Mouse (Mus musculus) ES-E14 (cell line): ENCODE data around the gene Selenok.

ENCODE experiments used
- MAFK ChIP-seq: IDR thresholded peaks from 2 replicates; pipeline ENCODE4 v1.6.1; 2014; ENCODE audit warnings: mild to moderate bottlenecking, low read depth, low read length, inconsistent platforms; ENCODE audit not compliant: insufficient read depth
- ZC3H11A ChIP-seq: IDR thresholded peaks from 2 replicates; pipeline ENCODE4 v1.6.1; 2012; ENCODE audit warnings: low read depth, mild to moderate bottlenecking, inconsistent platforms, low read length, borderline replicate concordance

DNA sequence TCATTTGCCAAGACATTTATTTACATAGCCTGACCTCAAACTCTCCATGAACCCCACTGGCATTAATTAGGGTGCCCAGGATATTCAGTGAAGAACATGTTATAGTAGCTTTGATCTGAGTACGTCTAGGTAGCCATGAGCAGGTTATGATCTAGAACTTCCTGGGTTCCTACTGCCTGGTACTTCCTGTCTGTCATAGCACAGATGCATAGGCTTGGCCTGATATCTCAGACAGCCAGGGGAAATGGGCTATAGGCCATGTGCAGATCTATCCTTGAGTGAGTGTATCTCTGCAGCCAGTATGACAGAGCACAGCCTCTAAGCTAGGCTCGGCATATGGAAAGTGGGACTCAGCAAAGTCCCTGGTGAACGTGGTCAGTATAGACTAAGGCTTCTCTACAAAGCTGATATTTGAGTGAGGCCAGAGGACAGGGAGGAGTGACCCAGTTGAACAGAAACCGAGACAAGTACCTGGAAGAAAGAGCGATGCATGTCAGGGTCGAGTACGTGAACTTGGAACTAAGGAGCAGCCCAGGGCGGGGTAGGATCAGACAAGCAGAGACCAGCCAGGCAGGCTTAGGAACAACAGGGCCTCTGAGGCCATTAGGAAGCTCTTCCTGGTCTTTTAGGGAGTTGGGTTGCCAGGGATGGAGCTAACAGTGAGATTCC lies 49.8 kb downstream of the Selenok start:
- TF ChIP-seq ZC3H11A, result no peak
- TF ChIP-seq MAFK, result no peak
